Mouse (Mus musculus) liver, embryonic 13.5 days (tissue): ENCODE measurements around the gene Stxbp5l. TPM values are rescaled to one million over a fixed set of nuclear protein-coding genes. Genes with fewer than 3 reads are reported as not detected.
"Not testable (repeated sequence)": the region's sequence is repeated elsewhere in the genome, so short reads cannot be mapped to it uniquely, and the experiment has no call there.

Experiments
- ATAC-seq: fragments of 200-750 bp; cut with Nextera tagmentation; 2 replicates; pipeline ENCODE4 v1.8.0; 2017; ENCODE audit warnings: low read depth, mild to moderate bottlenecking, moderate number of reproducible peaks, moderate library complexity
- DNase-seq: peaks from one replicate; pipeline ENCODE4 v3.0.0; 2022
- H3K27ac ChIP-seq: fragments of 300-500 bp; sonication (generic); 2 replicates; pipeline ENCODE4 v1.5.1; 2015; ENCODE audit warnings: moderate library complexity, mild to moderate bottlenecking, inconsistent platforms
- H3K27me3 ChIP-seq: fragments of 300-500 bp; sonication (generic); 2 replicates; pipeline ENCODE4 v1.6.1; 2015; ENCODE audit warnings: mild to moderate bottlenecking, inconsistent platforms
- H3K36me3 ChIP-seq: fragments of 300-500 bp; sonication (generic); 2 replicates; pipeline ENCODE4 v1.6.1; 2015; ENCODE audit warnings: mild to moderate bottlenecking, inconsistent platforms
- H3K4me1 ChIP-seq: fragments of 300-500 bp; sonication (generic); replicated peaks from 2 replicates; pipeline ENCODE4 v1.6.1; 2015; ENCODE audit warnings: inconsistent platforms
- H3K4me2 ChIP-seq: fragments of 300-500 bp; sonication (generic); 2 replicates; pipeline ENCODE4 v1.6.1; 2015; ENCODE audit warnings: inconsistent platforms, mild to moderate bottlenecking, moderate library complexity
- H3K4me3 ChIP-seq: fragments of 300-500 bp; sonication (generic); replicated peaks from 2 replicates; pipeline ENCODE4 v1.5.1; 2015; ENCODE audit warnings: mild to moderate bottlenecking, inconsistent platforms
- H3K9ac ChIP-seq: fragments of 300-500 bp; sonication (generic); 2 replicates; pipeline ENCODE4 v1.6.1; 2015; ENCODE audit warnings: mild to moderate bottlenecking, inconsistent platforms
- H3K9me3 ChIP-seq: fragments of 300-500 bp; sonication (generic); replicated peaks from 2 replicates; pipeline ENCODE4 v1.6.1; 2016; ENCODE audit warnings: inconsistent platforms
- whole genome bisulfite sequencing: fragments of 180-500 bp; shearing (Covaris S2); methylation state at CpG from one replicate; pipeline ENCODE4 v1.1.7; 2015; ENCODE audit not compliant: insufficient replicate concordance; 5-methylcytosine and 5-hydroxymethylcytosine counted together
- polyA plus RNA-seq: library from polyadenylated mRNA; unstranded; fragments of >200 nt; fragmentation: Nextera tagmentation; extraction: Ambion mirVana; gene quantifications from 2 replicates; pipeline ENCODE4 v1.2.1, GENCODE M21; 2015

Gene Stxbp5l
- polyA plus RNA-seq, 1 experiment from 2014 or later = 0.07 TPM

DNA sequence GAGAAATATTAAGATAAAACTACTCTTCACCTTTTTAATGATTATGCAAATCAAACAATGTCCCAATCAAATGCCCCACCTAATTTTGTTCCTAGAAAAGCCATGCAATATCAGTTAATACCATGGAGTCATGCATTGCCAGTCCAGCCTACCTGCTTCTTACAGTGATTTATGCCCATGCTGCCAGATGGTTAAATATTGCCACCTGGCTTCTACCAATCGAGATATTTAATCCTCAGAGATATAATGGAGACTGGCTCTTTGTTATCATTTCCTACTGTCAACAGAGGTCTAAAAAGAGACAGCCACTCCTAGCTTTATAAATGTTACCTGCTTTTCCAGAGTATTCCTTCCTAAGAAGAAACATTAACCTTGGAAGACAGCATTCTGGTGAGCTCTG lies 104.6 kb downstream of the Stxbp5l start:
- H3K36me3 ChIP-seq = no peaks in the 10 kb centered on the region
- H3K4me3 ChIP-seq = no peak overlapping the region
- no peaks in the 10 kb centered on the region for H3K9me3 ChIP-seq
- DNase-seq = no peak
- no peaks in the 10 kb centered on the region for H3K27me3 ChIP-seq
- H3K9ac ChIP-seq = no peak overlapping the region
- H3K4me1 ChIP-seq = no peaks in the 10 kb centered on the region
- no peak for ATAC-seq
- WGBS = 51% methylated on average over 1 of the region's 1 CpGs
- no peak overlapping the region for H3K27ac ChIP-seq
- no peak overlapping the region for H3K4me2 ChIP-seq

DNA sequence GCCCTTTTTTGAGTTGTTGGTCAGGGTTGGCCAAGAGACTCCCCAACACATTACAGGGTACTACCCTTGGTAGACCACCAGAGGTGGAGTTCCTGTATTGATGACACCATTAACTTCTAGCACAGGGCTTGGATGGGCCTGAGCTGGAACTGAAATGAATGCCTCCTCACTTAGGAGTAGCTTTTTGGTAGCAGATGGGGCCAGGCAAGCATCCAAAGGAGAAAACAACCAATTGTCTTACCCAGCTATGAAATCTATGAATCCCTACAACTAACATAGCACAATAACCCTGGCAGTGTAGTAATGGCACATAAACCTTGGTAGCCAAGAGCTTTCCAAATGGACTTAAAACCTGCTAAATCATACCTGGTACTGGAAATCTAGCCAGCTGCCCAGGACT lies 111.1 kb downstream of the Stxbp5l start:
- Histone ChIP-seq H3K4me2 (no peak overlapping the region), H3K4me1 (no peaks in the 10 kb centered on the region), H3K4me3 (no peak overlapping the region), H3K27ac (no peak overlapping the region), H3K36me3 (no peaks in the 10 kb centered on the region), H3K9ac (no peak overlapping the region), H3K27me3 (no peaks in the 10 kb centered on the region), H3K9me3 (no peaks in the 10 kb centered on the region)
- DNase-seq (no peak), ATAC-seq (no peak)

GRCm38 (mm10) chr16:37261678-37262077 lies 123.1 kb downstream of the Stxbp5l start:
- ATAC-seq (no peak), DNase-seq (no peak)
- H3K4me2 ChIP-seq = no peak overlapping the region
- 45% methylated on average over 3 of the region's 3 CpGs for WGBS
- no peaks in the 10 kb centered on the region for H3K9me3 ChIP-seq
- no peak overlapping the region for H3K4me3 ChIP-seq
- no peak overlapping the region for H3K9ac ChIP-seq
- H3K27ac ChIP-seq = no peak overlapping the region
- no peaks in the 10 kb centered on the region for H3K36me3 ChIP-seq
- H3K27me3 ChIP-seq = no peaks in the 10 kb centered on the region
- H3K4me1 ChIP-seq = no peaks in the 10 kb centered on the region

DNA sequence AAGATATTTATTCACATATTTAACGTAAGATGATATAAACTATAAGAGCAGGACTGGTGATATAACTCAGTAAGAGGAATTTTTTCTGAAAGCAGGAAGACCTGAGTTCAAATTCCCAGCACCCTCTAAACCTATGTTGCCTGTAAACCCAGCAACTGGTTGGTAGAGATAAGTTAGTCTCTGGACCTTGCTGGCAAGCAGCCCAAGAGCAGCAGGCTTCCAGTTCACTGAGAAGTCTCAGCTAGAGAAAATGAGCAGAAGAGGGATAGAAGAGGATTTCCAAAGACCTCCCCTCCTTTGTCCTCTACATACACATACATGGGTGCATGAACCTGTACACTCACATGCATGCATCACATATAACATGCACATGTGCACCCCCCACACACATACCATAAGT lies 165.6 kb downstream of the Stxbp5l start:
- no peaks in the 10 kb centered on the region for H3K27me3 ChIP-seq
- H3K27ac ChIP-seq = no peak overlapping the region
- H3K9ac ChIP-seq = no peak overlapping the region
- no peaks in the 10 kb centered on the region for H3K9me3 ChIP-seq
- H3K36me3 ChIP-seq = no peaks in the 10 kb centered on the region
- H3K4me3 ChIP-seq = no peak overlapping the region
- no peak for DNase-seq
- ATAC-seq = no peak
- H3K4me1 ChIP-seq = no peaks in the 10 kb centered on the region
- WGBS = 75% methylated on average over 1 of the region's 1 CpGs
- H3K4me2 ChIP-seq = no peak overlapping the region

GRCm38 (mm10) chr16:37208783-37209182 lies 176.0 kb downstream of the Stxbp5l start:
- Histone ChIP-seq H3K4me1 (no peaks in the 10 kb centered on the region), H3K9me3 (no peaks in the 10 kb centered on the region), H3K36me3 (no peaks in the 10 kb centered on the region), H3K4me3 (no peak overlapping the region), H3K27ac (no peak overlapping the region), H3K27me3 (no peaks in the 10 kb centered on the region), H3K4me2 (no peak overlapping the region), H3K9ac (no peak overlapping the region)
- no peak for ATAC-seq
- DNase-seq = no peak

DNA sequence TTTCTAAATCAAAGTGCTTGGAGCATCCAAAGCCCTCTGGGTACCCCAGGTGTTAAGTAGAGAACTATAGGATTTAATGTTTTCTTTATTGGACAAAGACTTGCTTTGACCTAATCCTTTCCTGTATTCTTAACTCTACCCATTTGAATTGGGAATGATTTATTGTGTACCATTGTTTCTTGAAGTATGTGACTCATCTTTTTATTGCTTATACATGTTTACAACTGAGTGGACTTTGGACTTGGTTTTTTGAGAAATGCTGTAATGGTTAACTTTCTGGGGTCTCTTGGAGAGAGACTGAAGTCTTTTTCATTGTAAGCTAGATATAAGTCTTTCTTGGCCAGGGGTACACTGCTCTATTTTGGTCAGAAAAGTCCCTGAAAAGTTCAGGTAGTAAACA lies 190.6 kb downstream of the Stxbp5l start:
- H3K36me3 ChIP-seq = no peaks in the 10 kb centered on the region
- no peak overlapping the region for H3K9ac ChIP-seq
- H3K4me2 ChIP-seq = no peak overlapping the region
- ATAC-seq (no peak), DNase-seq (no peak)
- no peak overlapping the region for H3K4me3 ChIP-seq
- no peaks in the 10 kb centered on the region for H3K9me3 ChIP-seq
- H3K27me3 ChIP-seq = no peaks in the 10 kb centered on the region
- H3K4me1 ChIP-seq = no peaks in the 10 kb centered on the region
- no peak overlapping the region for H3K27ac ChIP-seq

DNA sequence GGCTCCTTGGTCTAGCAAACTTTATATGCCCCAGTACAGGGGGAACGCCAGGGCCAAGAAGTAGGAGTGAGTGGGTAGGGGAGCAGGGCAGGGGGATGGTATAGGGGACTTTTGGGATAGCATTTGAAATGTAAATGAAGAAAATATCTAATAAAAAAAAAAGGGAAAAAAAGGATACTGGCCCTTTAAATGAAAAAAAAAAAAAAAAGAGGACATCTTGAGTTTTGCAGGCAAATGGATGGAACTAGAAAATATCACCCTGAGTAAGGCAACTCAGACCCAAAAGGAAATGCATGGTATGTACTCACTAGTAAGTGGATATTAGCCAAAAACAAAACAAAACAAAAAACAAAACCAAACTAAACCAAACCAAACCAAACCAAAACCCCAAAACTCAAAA lies 259.6 kb downstream of the Stxbp5l start:
- not testable (repeated sequence) for DNase-seq, ATAC-seq, H3K4me1 ChIP-seq

DNA sequence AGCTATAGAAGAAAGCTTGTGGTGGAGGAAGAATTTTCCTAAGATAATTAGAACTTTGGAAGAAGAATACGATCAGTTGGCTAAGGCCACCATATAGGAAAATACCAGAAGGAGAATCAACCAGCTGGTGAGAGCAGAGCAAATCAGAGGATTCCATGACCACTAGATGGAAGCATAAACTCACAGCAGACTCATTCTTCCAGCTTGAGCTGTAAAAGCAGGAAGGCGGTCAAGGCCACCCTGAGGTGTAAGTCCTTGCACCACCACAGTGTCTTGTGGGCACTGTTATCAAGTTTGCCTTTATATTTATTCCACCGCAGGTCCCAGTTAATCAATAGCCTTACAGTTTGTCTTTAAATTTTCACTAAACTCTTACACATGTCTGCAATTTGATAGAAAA lies 275.5 kb downstream of the Stxbp5l start:
- 27% methylated on average over 3 of the region's 3 CpGs for WGBS
- Histone ChIP-seq H3K4me3 (no peak overlapping the region), H3K4me1 (no peaks in the 10 kb centered on the region), H3K27me3 (no peaks in the 10 kb centered on the region), H3K27ac (no peak overlapping the region), H3K9me3 (no peaks in the 10 kb centered on the region), H3K4me2 (no peak overlapping the region), H3K9ac (no peak overlapping the region), H3K36me3 (no peaks in the 10 kb centered on the region)
- ATAC-seq = no peak
- DNase-seq = no peak

More for the DNA sequence above, 259.6 kb downstream of the Stxbp5l start:
- not testable (repeated sequence) for H3K4me3 ChIP-seq, H3K9me3 ChIP-seq, H3K27ac ChIP-seq, H3K9ac ChIP-seq, H3K36me3 ChIP-seq, H3K4me2 ChIP-seq, H3K27me3 ChIP-seq
- 55% methylated on average over 1 of the region's 1 CpGs for WGBS

DNA sequence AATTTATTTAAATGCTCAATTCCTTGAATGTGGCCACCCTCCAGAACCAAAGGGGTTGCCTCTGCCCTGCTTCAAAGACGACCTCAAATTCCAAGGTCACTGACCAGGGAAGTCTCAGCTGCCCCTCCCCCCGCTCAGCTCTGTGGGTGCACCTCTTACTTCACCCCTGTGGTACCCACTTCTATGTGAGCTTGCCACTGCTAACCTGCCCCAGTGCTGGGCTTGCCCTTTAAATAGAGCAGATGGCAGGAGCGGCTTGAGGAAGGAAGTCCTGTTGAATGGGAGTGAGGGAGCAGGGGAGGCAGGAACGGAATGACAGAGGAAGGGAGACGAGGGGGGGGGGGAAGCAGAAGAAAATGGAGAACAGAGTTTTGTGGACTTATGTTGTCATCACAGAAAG lies 276.0 kb downstream of the Stxbp5l start:
- Histone ChIP-seq H3K4me3 (no peak overlapping the region), H3K36me3 (no peaks in the 10 kb centered on the region), H3K27me3 (no peaks in the 10 kb centered on the region), H3K4me2 (no peak overlapping the region), H3K9ac (no peak overlapping the region), H3K4me1 (no peaks in the 10 kb centered on the region), H3K9me3 (no peaks in the 10 kb centered on the region), H3K27ac (no peak overlapping the region)
- no peak for ATAC-seq
- no peak for DNase-seq
- WGBS = 20% methylated on average over 5 of the region's 5 CpGs

DNA sequence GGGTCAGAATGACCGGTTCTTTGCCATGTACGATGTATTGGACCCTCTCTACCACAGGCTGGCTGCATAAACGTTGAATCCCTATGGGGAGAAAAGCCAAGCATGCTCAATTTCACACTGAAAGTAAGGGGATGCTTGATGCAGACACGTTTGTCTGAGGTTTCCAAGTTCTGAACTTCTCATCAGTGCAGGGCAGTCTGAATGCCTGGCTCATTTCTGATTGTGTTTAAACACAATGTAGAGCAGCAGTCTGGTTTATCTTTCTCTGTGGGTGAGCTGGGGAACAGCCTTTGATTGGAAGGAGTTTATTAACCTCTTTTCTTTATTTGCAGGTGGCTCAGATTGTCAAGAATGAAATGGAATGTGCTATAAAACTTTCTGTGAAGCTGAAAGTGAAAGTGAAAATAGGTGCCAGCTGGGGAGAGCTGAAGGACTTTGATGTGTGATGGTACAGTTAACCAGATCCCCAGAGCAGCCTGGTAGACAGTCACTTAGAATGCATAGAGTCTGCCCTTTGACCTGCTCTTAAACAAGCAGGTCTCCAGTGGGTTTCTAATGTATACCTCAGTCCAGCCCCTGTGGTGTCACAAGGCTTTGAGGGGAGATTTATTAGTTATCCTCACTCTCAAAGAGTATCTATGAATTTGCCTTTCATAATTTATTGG lies 290.5 kb downstream of the Stxbp5l start:
- Histone ChIP-seq H3K9me3 (no peaks in the 10 kb centered on the region), H3K4me2 (no peak overlapping the region), H3K4me3 (no peak overlapping the region), H3K27me3 (no peaks in the 10 kb centered on the region), H3K36me3 (peaks cover 67% of the 10 kb centered on the region), H3K27ac (no peak overlapping the region), H3K9ac (no peak overlapping the region), H3K4me1 (no peaks in the 10 kb centered on the region)
- no peak for ATAC-seq
- DNase-seq = no peak
- WGBS = 79% methylated on average over 4 of the region's 4 CpGs

GRCm38 (mm10) chr16:37089648-37090047 lies 295.1 kb downstream of the Stxbp5l start:
- DNase-seq (no peak), ATAC-seq (no peak)
- no peak overlapping the region for H3K4me3 ChIP-seq
- no peak overlapping the region for H3K9ac ChIP-seq
- H3K27me3 ChIP-seq = no peaks in the 10 kb centered on the region
- H3K36me3 ChIP-seq = peaks cover 75% of the 10 kb centered on the region
- no peaks in the 10 kb centered on the region for H3K4me1 ChIP-seq
- H3K4me2 ChIP-seq = no peak overlapping the region
- no peak overlapping the region for H3K27ac ChIP-seq
- no peaks in the 10 kb centered on the region for H3K9me3 ChIP-seq
- WGBS = 88% methylated on average over 1 of the region's 1 CpGs

- no peak overlapping the region for H3K9ac ChIP-seq
- H3K9me3 ChIP-seq = no peaks in the 10 kb centered on the region
- no peak overlapping the region for H3K27ac ChIP-seq
- H3K4me2 ChIP-seq = no peak overlapping the region
- WGBS = 33% methylated on average over 5 of the region's 5 CpGs
- H3K4me3 ChIP-seq = no peak overlapping the region
- no peak for DNase-seq
- H3K27me3 ChIP-seq = no peaks in the 10 kb centered on the region
- H3K36me3 ChIP-seq = peaks cover 60% of the 10 kb centered on the region
- 0 out of 2 replicates have a peak, but pooled peaks cover 5% of the 10 kb centered on the region for H3K4me1 ChIP-seq
- ATAC-seq = no peak
These were observed 312.4 kb downstream of the Stxbp5l start for GRCm38 (mm10) chr16:37072354-37072753.
